Mouse (Mus musculus): ENCODE data around the gene Pisd. TPM values are rescaled to one million over a fixed set of nuclear protein-coding genes. Genes with fewer than 3 reads are reported as not detected.
"Not testable (repeated sequence)": the region's sequence is repeated elsewhere in the genome, so short reads cannot be mapped to it uniquely, and the experiment has no call there.

The Pisd gene
- polyA plus RNA-seq, 1 experiment from 2014 or later: 76.8 TPM

- H3K4me3 ChIP-seq; H3K27me3 ChIP-seq (ENCODE audit: poor library complexity, severe bottlenecking); DNase-seq (ENCODE audit: extremely low spot score, low spot score); H3K9me3 ChIP-seq: not testable (repeated sequence)
- WGBS: 89% methylated on average over 8 of the region's 8 CpGs
- Histone ChIP-seq H3K4me1 (peaks cover 22% of the 10 kb centered on the region), H3K27ac (0 out of 2 replicates have a peak overlapping the region, but pooled peaks have one; percentile 40), H3K36me3 (replicated peaks) (peaks cover 23% of the 10 kb centered on the region)
Measured at GRCm38 (mm10) chr5:32740850-32741249, 44.6 kb downstream of the Pisd start.

- Histone ChIP-seq H3K27me3 (ENCODE audit: poor library complexity, severe bottlenecking) (no peaks in the 10 kb centered on the region), H3K4me1 (peaks cover 18% of the 10 kb centered on the region), H3K9me3 (no peaks in the 10 kb centered on the region), H3K27ac (0 out of 2 replicates have a peak overlapping the region, but pooled peaks have one; percentile 11), H3K4me3 (no peak overlapping the region), H3K36me3 (replicated peaks) (peaks cover 30% of the 10 kb centered on the region)
- no peak for DNase-seq (ENCODE audit: extremely low spot score, low spot score)
- 93% methylated on average over 3 of the region's 3 CpGs for WGBS
Measured at GRCm38 (mm10) chr5:32740138-32740537, 45.3 kb downstream of the Pisd start.

GRCm38 (mm10) chr5:32736770-32737169 lies 48.7 kb downstream of the Pisd start:
- 92% methylated on average over 3 of the region's 3 CpGs for whole genome bisulfite sequencing
- not testable (repeated sequence) for H3K9me3 ChIP-seq; H3K27me3 ChIP-seq (ENCODE audit: poor library complexity, severe bottlenecking); H3K27ac ChIP-seq; H3K4me3 ChIP-seq; H3K4me1 ChIP-seq; DNase-seq (ENCODE audit: extremely low spot score, low spot score)
- H3K36me3 ChIP-seq (replicated peaks): peaks cover 46% of the 10 kb centered on the region

- Histone ChIP-seq H3K36me3 (replicated peaks) (peaks cover 46% of the 10 kb centered on the region), H3K4me1 (no peaks in the 10 kb centered on the region), H3K27me3 (ENCODE audit: poor library complexity, severe bottlenecking) (no peaks in the 10 kb centered on the region), H3K4me3 (no peak overlapping the region), H3K27ac (no peak overlapping the region), H3K9me3 (peaks cover 6% of the 10 kb centered on the region; the same call in 1 of the 2 replicates)
- 90% methylated on average over 6 of the region's 6 CpGs for WGBS
- DNase-seq (ENCODE audit: extremely low spot score, low spot score): no peak
Measured at GRCm38 (mm10) chr5:32735779-32736178, 49.7 kb downstream of the Pisd start.

- WGBS: 92% methylated on average over 6 of the region's 6 CpGs
- peaks cover 46% of the 10 kb centered on the region for H3K36me3 ChIP-seq (replicated peaks)
- not testable (repeated sequence) for H3K4me3 ChIP-seq; H3K27me3 ChIP-seq (ENCODE audit: poor library complexity, severe bottlenecking); DNase-seq (ENCODE audit: extremely low spot score, low spot score); H3K27ac ChIP-seq; H3K9me3 ChIP-seq; H3K4me1 ChIP-seq
Measured at GRCm38 (mm10) chr5:32733892-32734291, 51.6 kb downstream of the Pisd start.

- WGBS: 84% methylated on average over 8 of the region's 8 CpGs
- Histone ChIP-seq H3K9me3 (peaks cover 5% of the 10 kb centered on the region; the same call in 1 of the 2 replicates), H3K36me3 (replicated peaks) (peaks cover 7% of the 10 kb centered on the region), H3K4me1 (no peaks in the 10 kb centered on the region), H3K27ac (no peak overlapping the region), H3K27me3 (ENCODE audit: poor library complexity, severe bottlenecking) (no peaks in the 10 kb centered on the region), H3K4me3 (no peak overlapping the region)
- DNase-seq (ENCODE audit: extremely low spot score, low spot score): no peak
Measured at GRCm38 (mm10) chr5:32728851-32729250, 56.6 kb downstream of the Pisd start.

- no peaks in the 10 kb centered on the region for H3K4me1 ChIP-seq
- H3K36me3 ChIP-seq (replicated peaks): peaks cover 2% of the 10 kb centered on the region
- no peak overlapping the region for H3K4me3 ChIP-seq
- H3K27me3 ChIP-seq (ENCODE audit: poor library complexity, severe bottlenecking): no peaks in the 10 kb centered on the region
- DNase-seq (ENCODE audit: extremely low spot score, low spot score): no peak
- 92% methylated on average over 7 of the region's 7 CpGs for WGBS
- H3K27ac ChIP-seq: no peak overlapping the region
- H3K9me3 ChIP-seq: peaks cover 3% of the 10 kb centered on the region; the same call in 1 of the 2 replicates
Measured at GRCm38 (mm10) chr5:32728300-32728699, 57.1 kb downstream of the Pisd start.

GRCm38 (mm10) chr5:32725397-32725796 lies 60.0 kb downstream of the Pisd start:
- 76% methylated on average over 3 of the region's 3 CpGs for WGBS
- not testable (repeated sequence) for H3K27ac ChIP-seq

GRCm38 (mm10) chr5:32723981-32724380 lies 61.5 kb downstream of the Pisd start:
- no peak for DNase-seq (ENCODE audit: extremely low spot score, low spot score)
- H3K4me1 ChIP-seq: no peaks in the 10 kb centered on the region
- H3K9me3 ChIP-seq: peaks cover 3% of the 10 kb centered on the region; the same call in 1 of the 2 replicates
- no peaks in the 10 kb centered on the region for H3K27me3 ChIP-seq (ENCODE audit: poor library complexity, severe bottlenecking)
- no peaks in the 10 kb centered on the region for H3K36me3 ChIP-seq (replicated peaks)
- no peak overlapping the region for H3K4me3 ChIP-seq
- 89% methylated on average over 7 of the region's 7 CpGs for WGBS
- H3K27ac ChIP-seq: no peak overlapping the region

More at GRCm38 (mm10) chr5:32725397-32725796, 60.0 kb downstream of the Pisd start:
- H3K36me3 ChIP-seq (replicated peaks); H3K9me3 ChIP-seq; H3K4me1 ChIP-seq; H3K4me3 ChIP-seq; H3K27me3 ChIP-seq (ENCODE audit: poor library complexity, severe bottlenecking); DNase-seq (ENCODE audit: extremely low spot score, low spot score): not testable (repeated sequence)

- not testable (repeated sequence) for H3K9me3 ChIP-seq; DNase-seq (ENCODE audit: extremely low spot score, low spot score); H3K27me3 ChIP-seq (ENCODE audit: poor library complexity, severe bottlenecking); H3K4me3 ChIP-seq; H3K4me1 ChIP-seq; H3K36me3 ChIP-seq (replicated peaks); H3K27ac ChIP-seq
- 90% methylated on average over 8 of the region's 8 CpGs for WGBS
Measured at GRCm38 (mm10) chr5:32722711-32723110, 62.7 kb downstream of the Pisd start.

GRCm38 (mm10) chr5:32722263-32722662 lies 63.2 kb downstream of the Pisd start:
- H3K36me3 ChIP-seq (replicated peaks): no peaks in the 10 kb centered on the region
- H3K27ac ChIP-seq: no peak overlapping the region
- H3K27me3 ChIP-seq (ENCODE audit: poor library complexity, severe bottlenecking): no peaks in the 10 kb centered on the region
- peaks cover 3% of the 10 kb centered on the region; the same call in 1 of the 2 replicates for H3K9me3 ChIP-seq
- no peaks in the 10 kb centered on the region for H3K4me1 ChIP-seq
- no peak for DNase-seq (ENCODE audit: extremely low spot score, low spot score)
- 80% methylated on average over 7 of the region's 7 CpGs for WGBS
- H3K4me3 ChIP-seq: no peak overlapping the region

GRCm38 (mm10) chr5:32721316-32721715 lies 64.1 kb downstream of the Pisd start:
- Histone ChIP-seq H3K27me3 (ENCODE audit: poor library complexity, severe bottlenecking) (no peaks in the 10 kb centered on the region), H3K4me1 (no peaks in the 10 kb centered on the region), H3K4me3 (no peak overlapping the region), H3K27ac (no peak overlapping the region), H3K9me3 (peaks cover 3% of the 10 kb centered on the region; the same call in 1 of the 2 replicates), H3K36me3 (replicated peaks) (no peaks in the 10 kb centered on the region)
- 74% methylated on average over 3 of the region's 3 CpGs for WGBS
- no peak for DNase-seq (ENCODE audit: extremely low spot score, low spot score)

GRCm38 (mm10) chr5:32720416-32720815 lies 65.0 kb downstream of the Pisd start:
- peaks cover 2% of the 10 kb centered on the region; the same call in 1 of the 2 replicates for H3K9me3 ChIP-seq
- no peak overlapping the region for H3K27ac ChIP-seq
- H3K36me3 ChIP-seq (replicated peaks): no peaks in the 10 kb centered on the region
- no peaks in the 10 kb centered on the region for H3K4me1 ChIP-seq
- 90% methylated on average over 9 of the region's 9 CpGs for WGBS
- no peak overlapping the region for H3K4me3 ChIP-seq
- DNase-seq (ENCODE audit: extremely low spot score, low spot score): no peak
- no peaks in the 10 kb centered on the region for H3K27me3 ChIP-seq (ENCODE audit: poor library complexity, severe bottlenecking)

- WGBS: 68% methylated on average over 6 of the region's 6 CpGs
- DNase-seq (ENCODE audit: extremely low spot score, low spot score): no peak
Measured at GRCm38 (mm10) chr5:32718916-32719315, 66.5 kb downstream of the Pisd start.

More at GRCm38 (mm10) chr5:32718916-32719315, 66.5 kb downstream of the Pisd start:
- no peaks in the 10 kb centered on the region for H3K36me3 ChIP-seq (replicated peaks)
- H3K4me3 ChIP-seq: no peak overlapping the region
- no peaks in the 10 kb centered on the region for H3K4me1 ChIP-seq
- no peaks in the 10 kb centered on the region for H3K27me3 ChIP-seq (ENCODE audit: poor library complexity, severe bottlenecking)
- no peaks in the 10 kb centered on the region for H3K9me3 ChIP-seq
- H3K27ac ChIP-seq: no peak overlapping the region

All from forebrain, embryonic 10.5 days (tissue).